Mouse (Mus musculus): ENCODE results near the gene Adora1. TPM values are rescaled to one million over a fixed set of nuclear protein-coding genes. Genes with fewer than 3 reads are reported as not detected.

The Adora1 gene
- polyA plus RNA-seq, 1 experiment, result 1.2 TPM

DNA sequence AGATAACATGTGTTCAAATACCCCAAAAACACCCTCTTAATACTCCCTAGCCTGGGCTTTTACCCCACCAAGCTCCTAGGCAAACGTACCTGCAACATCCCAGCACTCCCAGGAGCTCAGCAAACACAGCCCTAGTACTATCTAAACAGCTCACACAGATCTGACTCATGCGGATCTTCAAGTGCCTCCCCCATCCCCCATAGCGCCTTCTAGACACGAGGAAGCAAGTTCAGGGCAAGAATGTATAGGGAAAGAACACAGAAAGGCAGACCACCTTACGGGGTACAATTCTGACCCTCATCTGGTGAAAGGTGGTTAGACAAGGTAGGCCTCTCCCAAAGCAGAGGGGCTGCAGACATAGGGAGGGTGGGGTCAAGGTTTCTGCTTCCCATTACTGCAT is 29.1 kb downstream of the Adora1 start:
- 11% methylated on average over 5 of the region's 5 CpGs for WGBS
- TF ChIP-seq POLR2A (IDR thresholded peaks at IDR 0.05; ENCODE audit: low read depth, low read length) (no peak), CTCF (IDR thresholded peaks at IDR 0.05; ENCODE audit: extremely low read depth, insufficient read length, insufficient replicate concordance, low read depth, low read length) (no peak)
- Histone ChIP-seq H3K27me3 (ENCODE audit: control insufficient read depth, insufficient read depth, low read length) (no peaks in the 10 kb centered on the region), H3K36me3 (ENCODE audit: control insufficient read depth, insufficient read depth, low read length) (no peaks in the 10 kb centered on the region), H3K27ac (ENCODE audit: insufficient read depth, low read depth, low read length) (peak overlapping the region; percentile 35), H3K4me3 (ENCODE audit: low read depth, low read length) (no peak overlapping the region), H3K4me1 (ENCODE audit: control insufficient read depth, insufficient read depth, insufficient read length, low read length) (peaks cover 13% of the 10 kb centered on the region)

DNA sequence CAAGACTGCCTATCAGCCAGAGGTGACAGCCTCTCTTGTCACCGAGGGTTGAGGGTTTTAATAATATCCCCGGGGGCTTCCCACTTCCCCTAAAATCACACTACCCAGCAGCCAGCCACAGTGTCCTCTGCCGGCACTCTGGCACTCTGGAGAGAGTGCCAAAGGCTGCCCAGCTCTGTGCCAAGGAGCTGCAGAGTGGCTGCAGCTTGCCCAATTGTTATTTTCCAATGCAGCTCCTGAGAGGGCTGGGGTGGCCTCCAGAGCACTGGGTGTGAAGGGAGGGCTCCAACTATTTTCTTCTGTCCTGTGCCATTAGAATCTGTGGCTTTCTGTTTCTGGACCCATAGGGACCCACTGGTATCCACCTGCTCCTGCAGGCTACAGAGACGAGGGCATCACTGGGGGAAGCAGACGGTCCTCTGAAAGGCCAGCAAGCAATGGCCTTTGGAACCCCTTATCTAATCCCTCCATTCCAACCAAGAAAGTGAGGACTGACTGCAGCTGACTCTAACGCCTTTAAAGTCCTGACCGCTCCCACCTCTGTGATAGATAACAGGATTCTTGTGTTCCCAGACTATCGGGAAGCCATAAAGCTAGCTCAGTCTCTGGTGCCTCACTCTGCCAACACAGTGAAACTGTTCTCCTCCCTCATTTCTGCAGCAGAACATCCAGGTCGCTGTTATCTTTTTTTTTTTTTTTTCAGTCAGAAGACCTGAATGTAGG is 29.8 kb downstream of the Adora1 start:
- Histone ChIP-seq H3K27me3 (ENCODE audit: control insufficient read depth, insufficient read depth, low read length) (no peaks in the 10 kb centered on the region), H3K4me3 (ENCODE audit: low read depth, low read length) (no peak overlapping the region), H3K36me3 (ENCODE audit: control insufficient read depth, insufficient read depth, low read length) (no peaks in the 10 kb centered on the region), H3K4me1 (ENCODE audit: control insufficient read depth, insufficient read depth, insufficient read length, low read length) (peaks cover 13% of the 10 kb centered on the region; the same call in 1 of the 2 replicates), H3K27ac (ENCODE audit: insufficient read depth, low read depth, low read length) (peak overlapping the region; percentile 35)
- 29% methylated on average over 9 of the region's 9 CpGs for WGBS
- TF ChIP-seq CTCF (IDR thresholded peaks at IDR 0.05; ENCODE audit: extremely low read depth, insufficient read length, insufficient replicate concordance, low read depth, low read length) (no peak), POLR2A (IDR thresholded peaks at IDR 0.05; ENCODE audit: low read depth, low read length) (no peak)

DNA sequence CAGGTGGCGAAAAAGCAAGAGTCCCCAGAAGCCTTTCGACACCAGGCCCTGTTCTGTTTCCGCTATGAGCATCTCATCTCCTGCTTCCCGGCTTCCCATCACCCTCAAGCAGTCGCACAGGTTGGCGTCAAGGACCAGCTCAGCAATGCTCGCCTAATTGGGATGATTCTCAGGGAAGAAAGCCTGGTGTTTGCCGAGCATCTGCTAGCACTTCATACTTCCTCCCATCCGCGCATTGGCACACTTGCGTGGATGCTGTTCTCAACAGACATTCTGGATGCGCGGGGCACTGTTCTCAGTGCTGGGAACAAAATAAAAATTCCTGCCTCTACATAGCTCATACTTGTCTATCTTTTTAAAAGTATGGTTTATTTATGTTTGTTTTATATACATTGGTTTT is 31.0 kb downstream of the Adora1 start:
- WGBS, result 96% methylated on average over 13 of the region's 13 CpGs

DNA sequence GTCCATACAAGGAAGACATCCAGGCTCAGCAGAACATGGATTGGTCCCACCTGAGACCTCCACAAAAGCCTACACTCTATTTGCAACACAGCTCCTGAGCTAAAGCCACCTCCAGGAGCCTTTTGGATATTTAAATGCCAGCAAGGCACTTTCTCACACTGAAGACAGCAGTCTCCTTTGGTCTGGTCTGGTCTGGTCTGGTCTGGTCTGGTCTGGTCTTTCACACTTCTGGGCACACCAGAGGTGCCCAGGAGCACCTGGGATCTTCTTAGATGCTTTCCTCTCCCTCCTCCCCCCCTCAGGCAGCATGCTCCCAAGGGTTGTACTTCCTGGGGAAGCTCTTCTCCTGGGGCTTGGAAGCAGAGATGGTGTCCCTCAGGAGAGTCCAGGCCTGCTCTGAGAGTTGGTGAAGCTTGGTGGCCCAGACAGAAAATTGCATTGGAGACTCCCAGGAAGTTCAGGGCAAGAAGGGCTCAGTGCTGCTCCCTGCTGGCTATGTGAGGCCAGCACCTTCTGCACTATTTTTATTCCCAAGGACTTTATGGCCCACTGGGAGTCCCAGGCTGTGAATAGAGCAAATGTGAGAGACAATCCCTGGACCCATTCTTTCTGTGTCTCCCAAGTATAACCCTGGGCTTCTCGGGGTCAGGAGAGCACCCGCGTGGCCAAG is 33.3 kb downstream of the Adora1 start:
- no peak overlapping the region for H3K4me3 ChIP-seq (ENCODE audit: low read depth, low read length)
- whole genome bisulfite sequencing, result 60% methylated on average over 3 of the region's 3 CpGs

More for the DNA sequence above, 31.0 kb downstream of the Adora1 start:
- TF ChIP-seq CTCF (IDR thresholded peaks at IDR 0.05; ENCODE audit: extremely low read depth, insufficient read length, insufficient replicate concordance, low read depth, low read length) (no peak), POLR2A (IDR thresholded peaks at IDR 0.05; ENCODE audit: low read depth, low read length) (no peak)
- peaks cover 13% of the 10 kb centered on the region; the same call in 1 of the 2 replicates for H3K4me1 ChIP-seq (ENCODE audit: control insufficient read depth, insufficient read depth, insufficient read length, low read length)
- H3K36me3 ChIP-seq (ENCODE audit: control insufficient read depth, insufficient read depth, low read length), result no peaks in the 10 kb centered on the region
- no peak overlapping the region for H3K4me3 ChIP-seq (ENCODE audit: low read depth, low read length)
- no peak overlapping the region for H3K27ac ChIP-seq (ENCODE audit: insufficient read depth, low read depth, low read length)
- no peaks in the 10 kb centered on the region for H3K27me3 ChIP-seq (ENCODE audit: control insufficient read depth, insufficient read depth, low read length)

DNA sequence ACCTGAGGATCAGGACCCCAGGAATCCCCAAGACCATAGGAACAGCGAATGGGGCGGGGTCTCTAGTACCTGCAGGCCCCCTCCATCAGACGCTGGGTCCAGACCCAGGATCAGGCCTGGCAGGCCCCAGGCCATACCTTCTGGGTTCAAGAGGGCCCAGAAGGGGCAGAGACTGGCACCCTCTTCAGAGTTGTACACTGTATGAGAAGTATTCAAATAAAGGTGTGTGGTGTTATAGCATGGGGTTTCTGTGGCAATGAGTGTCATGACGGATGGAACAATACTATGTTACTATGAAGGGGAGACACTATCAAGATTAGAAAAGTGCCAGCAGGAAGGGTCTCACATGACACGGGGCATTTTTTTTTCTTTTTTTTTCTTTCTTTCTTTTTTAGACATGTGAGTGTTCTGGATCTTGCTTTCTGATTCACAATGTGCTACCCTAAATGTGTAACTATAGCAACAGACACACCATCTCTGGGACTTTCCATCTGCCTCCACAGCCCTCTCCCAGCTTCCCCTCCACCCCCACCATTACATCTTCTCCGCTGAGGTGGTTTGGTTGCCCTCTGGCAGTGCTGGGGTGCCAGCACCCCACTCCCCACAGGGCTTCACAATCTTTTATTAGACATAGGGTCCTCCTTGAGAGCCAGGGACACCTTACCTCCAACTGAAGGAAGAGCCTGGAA is 34.1 kb downstream of the Adora1 start:
- H3K36me3 ChIP-seq (ENCODE audit: control insufficient read depth, insufficient read depth, low read length), result no peaks in the 10 kb centered on the region
- H3K4me3 ChIP-seq (ENCODE audit: low read depth, low read length), result no peak overlapping the region
- no peak overlapping the region for H3K27ac ChIP-seq (ENCODE audit: insufficient read depth, low read depth, low read length)
- H3K4me1 ChIP-seq (ENCODE audit: control insufficient read depth, insufficient read depth, insufficient read length, low read length), result peaks cover 10% of the 10 kb centered on the region; the same call in 1 of the 2 replicates
- WGBS, result 92% methylated on average over 6 of the region's 6 CpGs
- no peaks in the 10 kb centered on the region for H3K27me3 ChIP-seq (ENCODE audit: control insufficient read depth, insufficient read depth, low read length)
- TF ChIP-seq CTCF (IDR thresholded peaks at IDR 0.05; ENCODE audit: extremely low read depth, insufficient read length, insufficient replicate concordance, low read depth, low read length), result no peak

More for the DNA sequence above, 33.3 kb downstream of the Adora1 start:
- Histone ChIP-seq H3K4me1 (ENCODE audit: control insufficient read depth, insufficient read depth, insufficient read length, low read length) (peaks cover 13% of the 10 kb centered on the region; the same call in 1 of the 2 replicates), H3K36me3 (ENCODE audit: control insufficient read depth, insufficient read depth, low read length) (no peaks in the 10 kb centered on the region), H3K27ac (ENCODE audit: insufficient read depth, low read depth, low read length) (no peak overlapping the region), H3K27me3 (ENCODE audit: control insufficient read depth, insufficient read depth, low read length) (no peaks in the 10 kb centered on the region)
- TF ChIP-seq POLR2A (IDR thresholded peaks at IDR 0.05; ENCODE audit: low read depth, low read length) (no peak), CTCF (IDR thresholded peaks at IDR 0.05; ENCODE audit: extremely low read depth, insufficient read length, insufficient replicate concordance, low read depth, low read length) (peak; percentile 87; the same call in 1 of the 2 replicates)

DNA sequence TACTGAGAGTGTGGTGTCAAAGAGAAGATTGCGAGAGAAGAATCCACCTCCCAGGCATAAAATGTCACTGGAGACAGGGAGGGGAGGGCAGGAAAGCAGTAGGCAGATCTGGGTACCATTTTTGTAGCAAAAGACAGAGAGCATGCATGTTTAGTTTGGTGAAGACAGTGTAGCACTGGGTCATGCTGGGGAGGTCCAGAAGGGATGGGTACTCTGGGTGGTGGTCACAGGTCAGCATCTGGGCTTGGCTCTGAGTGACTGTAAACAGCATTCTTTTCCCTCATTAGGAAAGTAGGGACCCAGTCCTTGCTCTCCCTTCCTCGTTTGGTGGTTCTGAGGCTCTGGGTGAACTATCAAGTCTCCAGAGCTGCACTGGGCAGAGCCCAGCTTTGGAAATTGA is 34.8 kb downstream of the Adora1 start:
- Histone ChIP-seq H3K4me1 (ENCODE audit: control insufficient read depth, insufficient read depth, insufficient read length, low read length) (peaks cover 11% of the 10 kb centered on the region; the same call in 1 of the 2 replicates), H3K27ac (ENCODE audit: insufficient read depth, low read depth, low read length) (no peak overlapping the region), H3K27me3 (ENCODE audit: control insufficient read depth, insufficient read depth, low read length) (no peaks in the 10 kb centered on the region), H3K36me3 (ENCODE audit: control insufficient read depth, insufficient read depth, low read length) (no peaks in the 10 kb centered on the region), H3K4me3 (ENCODE audit: low read depth, low read length) (no peak overlapping the region)
- TF ChIP-seq POLR2A (IDR thresholded peaks at IDR 0.05; ENCODE audit: low read depth, low read length) (no peak), CTCF (IDR thresholded peaks at IDR 0.05; ENCODE audit: extremely low read depth, insufficient read length, insufficient replicate concordance, low read depth, low read length) (no peak)
- 52% methylated on average over 2 of the region's 2 CpGs for WGBS

All from small intestine, adult 2 months (tissue).